Mouse (Mus musculus) kidney, adult 8-10 months (tissue): ENCODE measurements at regions not wholly inside any gene's neighbourhood (a gene's known extent, or its start where the extent isn't known, plus 50 kb on each side); places are given as distances from the start of the nearest gene placed in this dataset.

ENCODE experiments used
- DNase-seq, 2 experiments: peaks; one replicate each; pipeline ENCODE4 v3.0.0; 2022

- DNase-seq = no peak
Measured at GRCm38 (mm10) chrX:160332618-160333017, 57.9 kb upstream of the Adgrg2 start.

- peak; percentile 1 to 22 for DNase-seq
Measured at GRCm38 (mm10) chrX:160338347-160338985, 52.0 kb upstream of the Adgrg2 start.
